In the genomic region with DNA sequence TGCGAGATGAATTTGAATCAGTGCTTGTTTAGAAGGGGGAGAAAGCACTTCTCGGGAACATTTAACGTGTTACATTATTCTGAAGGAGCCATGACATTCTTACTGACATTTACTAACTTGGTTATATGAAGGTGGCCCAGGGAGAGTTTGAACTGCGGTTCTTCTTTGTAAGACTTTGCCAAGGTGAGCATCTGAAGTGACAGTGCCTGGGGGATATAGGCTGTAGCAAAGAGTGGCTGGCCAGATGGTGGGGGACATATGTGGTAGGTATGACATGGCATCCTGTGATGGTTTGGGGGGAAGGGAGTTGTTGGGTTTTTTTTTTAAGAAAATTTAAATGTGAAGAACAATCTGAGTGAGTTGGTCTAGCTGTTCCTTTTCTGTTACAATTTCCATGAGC, we compare ENCODE assay signal across 16 mouse cellular contexts.
DNase-seq lines count a peak whose midpoint lies in the region; ATAC-seq and TF ChIP-seq lines count a peak whose summit lies in the region.
"Had no signal": no experiment of that assay in that cellular context is flagged by ENCODE, and none has a peak within 500 bp of the region (broad histone marks: within the 10 kb centered on the region; RNA-seq: fewer than 3 reads in every experiment).

No protein-coding gene starts in this region.

- H3K36me3 ChIP-seq in forebrain, embryonic 16.5 days (ENCODE audit: control insufficient read depth, insufficient read depth): no peaks in the 10 kb centered on the region
- H3K36me3 ChIP-seq in hindbrain, postnatal 0 days (ENCODE audit: insufficient read depth, low read length): no peaks in the 10 kb centered on the region
- no peaks in the 10 kb centered on the region for H3K36me3 ChIP-seq in neural tube, embryonic 13.5 days
- H3K36me3 ChIP-seq: limb, embryonic 15.5 days had no signal

- H3K9me3 ChIP-seq in forebrain, embryonic 16.5 days (ENCODE audit: control insufficient read depth, low read length): no peaks in the 10 kb centered on the region
- no peaks in the 10 kb centered on the region for H3K9me3 ChIP-seq in hindbrain, postnatal 0 days (ENCODE audit: low read length)
- H3K9me3 ChIP-seq in neural tube, embryonic 13.5 days: no peaks in the 10 kb centered on the region
- H3K9me3 ChIP-seq: limb, embryonic 15.5 days had no signal

- 27% methylated on average over 4 of the region's 4 CpGs for WGBS in forebrain, embryonic 16.5 days
- WGBS in hindbrain, postnatal 0 days: 46% methylated on average over 4 of the region's 4 CpGs
- 56% methylated on average over 4 of the region's 4 CpGs for WGBS in neural tube, embryonic 13.5 days

- ATAC-seq in forebrain, embryonic 16.5 days: no peak
- no peak for ATAC-seq in hindbrain, postnatal 0 days
- ATAC-seq in neural tube, embryonic 13.5 days (ENCODE audit: low read depth): no peak
- no peak for ATAC-seq in granulocyte monocyte progenitor cell, adult 5-6 weeks (replicated peaks; ENCODE audit: poor library complexity, severe bottlenecking)
- ATAC-seq: inflammation-experienced regulatory T-cells, adult 6 months had no signal

- peak overlapping the region; percentile 57 for H3K4me2 ChIP-seq in forebrain, embryonic 16.5 days (ENCODE audit: low read length)
- peak overlapping the region; percentile 54 for H3K4me2 ChIP-seq in hindbrain, postnatal 0 days (ENCODE audit: low read depth, low read length)
- peak overlapping the region; percentile 55 for H3K4me2 ChIP-seq in neural tube, embryonic 13.5 days
- H3K4me2 ChIP-seq: limb, embryonic 15.5 days had no signal

- peak overlapping the region; percentile 64 for H3K4me3 ChIP-seq in layer of hippocampus, adult 2 months
- peak overlapping the region; percentile 41 for H3K4me3 ChIP-seq in forebrain, embryonic 16.5 days (replicated peaks; ENCODE audit: low read length)
- peak overlapping the region; percentile 43 for H3K4me3 ChIP-seq in hindbrain, postnatal 0 days (ENCODE audit: low read length)
- peak overlapping the region; percentile 48 for H3K4me3 ChIP-seq in neural tube, embryonic 13.5 days
- H3K4me3 ChIP-seq: heart, adult 2 months; limb, embryonic 15.5 days had no signal

- H3K27me3 ChIP-seq in forebrain, embryonic 16.5 days (replicated peaks; ENCODE audit: control insufficient read depth, insufficient read depth, low read length): no peaks in the 10 kb centered on the region
- no peaks in the 10 kb centered on the region for H3K27me3 ChIP-seq in hindbrain, postnatal 0 days (ENCODE audit: insufficient read depth, low read length)
- no peaks in the 10 kb centered on the region; the same call in 1 of the 2 replicates for H3K27me3 ChIP-seq in neural tube, embryonic 13.5 days

- TF ChIP-seq CTCF in layer of hippocampus, adult 2 months (conservative IDR thresholded peaks at IDR 0.05): no peak
- TF ChIP-seq CTCF in hindbrain, postnatal 0 days (IDR thresholded peaks at IDR 0.05; ENCODE audit: low read depth): no peak

- H3K4me1 ChIP-seq in forebrain, embryonic 16.5 days (replicated peaks; ENCODE audit: control insufficient read depth, insufficient read depth, low read length): peaks cover 27% of the 10 kb centered on the region
- H3K4me1 ChIP-seq in hindbrain, postnatal 0 days (ENCODE audit: insufficient read depth, low read length): 0 out of 2 replicates have a peak, but pooled peaks cover 3% of the 10 kb centered on the region
- H3K4me1 ChIP-seq in neural tube, embryonic 13.5 days (replicated peaks): peaks cover 25% of the 10 kb centered on the region
- H3K4me1 ChIP-seq: limb, embryonic 15.5 days had no signal

- H3K27ac ChIP-seq in layer of hippocampus, adult 2 months: peak overlapping the region; percentile 95
- peak overlapping the region; percentile 78 for H3K27ac ChIP-seq in forebrain, embryonic 16.5 days (ENCODE audit: low read length)
- H3K27ac ChIP-seq in hindbrain, postnatal 0 days: peak overlapping the region; percentile 60; the same call in 1 of the 2 replicates
- H3K27ac ChIP-seq in neural tube, embryonic 13.5 days (replicated peaks): no peak overlapping the region
- H3K27ac ChIP-seq: heart, adult 2 months; limb, embryonic 15.5 days; macrophage had no signal

- peak overlapping the region; percentile 35 for H3K9ac ChIP-seq in forebrain, embryonic 16.5 days (replicated peaks; ENCODE audit: low read depth, low read length)
- no peak overlapping the region; the same call in 1 of the 2 replicates for H3K9ac ChIP-seq in hindbrain, postnatal 0 days (replicated peaks; ENCODE audit: low read length)
- H3K9ac ChIP-seq in neural tube, embryonic 13.5 days: no peak overlapping the region; the same call in 1 of the 2 replicates
- H3K9ac ChIP-seq: limb, embryonic 15.5 days had no signal

- DNase-seq in layer of hippocampus, adult 2 months (ENCODE audit: low spot score in 2 of 2): no peak
- DNase-seq in layer of hippocampus, postnatal 25 days (ENCODE audit: extremely low spot score in 1 of 2, low spot score in 1 of 2): no peak
- DNase-seq in hindbrain, postnatal 0 days (ENCODE audit: low spot score): peak; percentile 35
- DNase-seq in urinary bladder, adult 18-20 months (ENCODE audit: low spot score in 2 of 2): no peak
- DNase-seq in adrenal gland, postnatal 4 days (ENCODE audit: low spot score in 2 of 2): no peak
- DNase-seq: adrenal gland, adult 2 months; cerebellum, adult 9-10 months; heart, adult 2 months; lung, adult 2 months; right cerebral cortex, postnatal 14 days had no signal
